Mouse (Mus musculus): ENCODE measurements around the gene Gm2115.

DNA sequence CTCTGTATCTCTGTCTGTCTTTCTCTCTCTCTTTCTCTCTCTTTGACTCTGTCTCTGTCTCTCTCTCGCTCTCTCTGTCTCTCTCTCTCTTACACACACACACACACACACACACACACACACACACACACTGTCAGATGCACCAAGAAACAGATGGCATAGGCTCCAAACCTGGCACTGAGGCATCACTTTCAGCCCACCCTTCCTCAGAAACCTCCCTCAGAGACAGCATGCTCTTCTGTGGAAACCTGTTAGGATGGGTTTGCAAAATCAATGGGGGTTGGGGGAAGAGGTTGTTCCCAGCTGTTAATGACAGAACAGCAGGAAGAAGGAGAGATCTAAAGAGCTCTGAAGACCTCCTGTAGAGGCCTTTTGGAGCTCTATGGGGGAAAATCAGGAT is 50.1 kb downstream of the Gm2115 start:
- TF ChIP-seq CTCF (IDR thresholded peaks at IDR 0.05; ENCODE audit: extremely low read depth, insufficient read length, insufficient replicate concordance, low read depth, low read length) (no peak), POLR2A (IDR thresholded peaks at IDR 0.05; ENCODE audit: low read depth, low read length) (no peak)

Data from small intestine, adult 2 months (tissue).